Mouse (Mus musculus): ENCODE data around the gene Col6a2. TPM values are rescaled to one million over a fixed set of nuclear protein-coding genes. Genes with fewer than 3 reads are reported as not detected.

The Col6a2 gene
- polyA plus RNA-seq, 1 experiment from 2014 or later: 101 TPM

DNA sequence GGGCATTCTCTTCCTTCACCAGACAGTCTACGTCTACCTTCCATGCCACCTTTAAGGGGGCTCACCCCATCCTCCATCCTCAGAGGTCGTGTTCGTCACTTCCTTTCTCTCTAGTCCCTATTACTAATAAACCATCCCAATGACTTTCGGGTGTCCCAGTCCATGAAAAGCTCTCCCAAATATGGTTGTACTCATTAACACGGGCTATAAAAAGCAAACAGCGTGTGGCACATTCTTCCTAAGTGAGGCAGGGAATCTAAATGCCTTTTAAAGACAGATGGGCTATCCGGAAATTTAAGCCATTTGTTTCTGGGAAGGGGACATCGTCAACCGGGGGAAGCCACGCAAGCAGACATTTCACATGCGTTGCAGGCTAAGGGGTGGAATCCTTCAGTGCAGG is 33.2 kb downstream of the Col6a2 start:
- Histone ChIP-seq H3K4me2 (replicated peaks; ENCODE audit: low read depth) (no peak overlapping the region), H3K27me3 (replicated peaks; ENCODE audit: control insufficient read depth, insufficient read depth, low read length) (no peaks in the 10 kb centered on the region), H3K36me3 (ENCODE audit: control insufficient read depth, insufficient read depth) (no peaks in the 10 kb centered on the region), H3K9ac (ENCODE audit: low read depth, low read length) (no peak overlapping the region), H3K9me3 (ENCODE audit: control insufficient read depth) (no peaks in the 10 kb centered on the region), H3K27ac (ENCODE audit: low read depth, low read length) (no peak overlapping the region), H3K4me3 (ENCODE audit: low read depth, low read length) (no peak overlapping the region), H3K4me1 (replicated peaks; ENCODE audit: control insufficient read depth, insufficient read depth, low read length) (no peaks in the 10 kb centered on the region)
- no peak for TF ChIP-seq CTCF (IDR thresholded peaks at IDR 0.05; ENCODE audit: low read depth)
- no peak for ATAC-seq
- 68% methylated on average over 11 of the region's 11 CpGs for WGBS

DNA sequence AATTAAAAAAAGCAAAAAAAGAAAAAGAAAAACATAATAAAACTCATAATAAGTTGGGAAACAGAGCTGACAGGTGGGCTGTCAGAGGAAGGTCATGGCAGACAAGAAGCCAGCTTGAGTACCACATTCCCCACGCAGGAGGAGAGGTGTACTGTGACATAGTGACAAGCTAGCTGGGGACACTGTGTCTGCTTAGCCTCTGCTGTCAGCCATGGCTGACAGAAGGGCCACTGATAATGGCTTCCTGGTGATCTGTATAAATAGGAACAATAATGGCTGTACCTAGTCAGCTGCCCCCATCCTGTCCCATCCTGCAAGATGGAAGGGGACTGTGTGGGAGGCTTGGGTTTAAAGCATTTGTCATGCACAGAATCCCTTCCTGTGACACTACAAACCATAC is 37.2 kb downstream of the Col6a2 start:
- ATAC-seq: no peak
- H3K4me3 ChIP-seq (ENCODE audit: low read depth, low read length): no peak overlapping the region
- H3K27me3 ChIP-seq (replicated peaks; ENCODE audit: control insufficient read depth, insufficient read depth, low read length): no peaks in the 10 kb centered on the region
- H3K4me1 ChIP-seq (replicated peaks; ENCODE audit: control insufficient read depth, insufficient read depth, low read length): no peaks in the 10 kb centered on the region
- no peak overlapping the region for H3K27ac ChIP-seq (ENCODE audit: low read depth, low read length)
- H3K36me3 ChIP-seq (ENCODE audit: control insufficient read depth, insufficient read depth): no peaks in the 10 kb centered on the region
- WGBS: 44% methylated on average over 1 of the region's 1 CpGs
- TF ChIP-seq CTCF (IDR thresholded peaks at IDR 0.05; ENCODE audit: low read depth): no peak
- H3K9me3 ChIP-seq (ENCODE audit: control insufficient read depth): no peaks in the 10 kb centered on the region
- H3K9ac ChIP-seq (ENCODE audit: low read depth, low read length): no peak overlapping the region
- no peak overlapping the region for H3K4me2 ChIP-seq (replicated peaks; ENCODE audit: low read depth)

DNA sequence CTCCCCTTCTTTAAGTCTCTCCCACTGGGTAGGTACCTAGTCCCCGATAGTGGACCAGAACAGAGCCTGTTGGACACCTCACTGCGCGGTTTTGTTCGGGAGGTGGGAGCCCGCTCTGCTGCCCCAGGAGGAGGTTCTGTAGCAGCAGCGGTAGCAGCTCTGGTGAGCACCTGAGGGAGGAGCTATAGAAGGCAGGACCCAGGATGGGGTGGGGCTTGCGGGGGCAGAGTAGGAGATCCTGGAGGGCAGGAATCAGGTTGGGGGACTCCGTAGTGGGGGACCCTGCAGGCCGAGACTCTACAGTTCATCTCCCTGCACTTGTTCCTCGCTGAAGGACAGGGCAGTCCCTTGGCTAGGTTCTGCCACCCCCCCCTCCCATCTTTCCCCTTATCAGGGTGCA is 39.3 kb downstream of the Col6a2 start:
- ATAC-seq: no peak
- Histone ChIP-seq H3K4me3 (ENCODE audit: low read depth, low read length) (no peak overlapping the region), H3K36me3 (ENCODE audit: control insufficient read depth, insufficient read depth) (no peaks in the 10 kb centered on the region), H3K9me3 (ENCODE audit: control insufficient read depth) (no peaks in the 10 kb centered on the region), H3K27me3 (replicated peaks; ENCODE audit: control insufficient read depth, insufficient read depth, low read length) (no peaks in the 10 kb centered on the region), H3K4me2 (replicated peaks; ENCODE audit: low read depth) (peak overlapping the region; percentile 32), H3K27ac (ENCODE audit: low read depth, low read length) (no peak overlapping the region), H3K9ac (ENCODE audit: low read depth, low read length) (no peak overlapping the region), H3K4me1 (replicated peaks; ENCODE audit: control insufficient read depth, insufficient read depth, low read length) (no peaks in the 10 kb centered on the region)
- WGBS: 15% methylated on average over 10 of the region's 10 CpGs
- no peak for TF ChIP-seq CTCF (IDR thresholded peaks at IDR 0.05; ENCODE audit: low read depth)

- no peak for TF ChIP-seq CTCF (IDR thresholded peaks at IDR 0.05; ENCODE audit: low read depth)
- no peak for ATAC-seq
- no peaks in the 10 kb centered on the region for H3K4me1 ChIP-seq (replicated peaks; ENCODE audit: control insufficient read depth, insufficient read depth, low read length)
- no peak overlapping the region for H3K4me2 ChIP-seq (replicated peaks; ENCODE audit: low read depth)
- H3K9me3 ChIP-seq (ENCODE audit: control insufficient read depth): no peaks in the 10 kb centered on the region
- H3K27ac ChIP-seq (ENCODE audit: low read depth, low read length): no peak overlapping the region
- no peak overlapping the region for H3K4me3 ChIP-seq (ENCODE audit: low read depth, low read length)
- H3K36me3 ChIP-seq (ENCODE audit: control insufficient read depth, insufficient read depth): no peaks in the 10 kb centered on the region
- H3K27me3 ChIP-seq (replicated peaks; ENCODE audit: control insufficient read depth, insufficient read depth, low read length): no peaks in the 10 kb centered on the region
- no peak overlapping the region for H3K9ac ChIP-seq (ENCODE audit: low read depth, low read length)
- WGBS: 67% methylated on average over 7 of the region's 7 CpGs
Observed at GRCm38 (mm10) chr10:76576920-76577319, 46.5 kb downstream of the Col6a2 start.

- Histone ChIP-seq H3K4me1 (replicated peaks; ENCODE audit: control insufficient read depth, insufficient read depth, low read length) (no peaks in the 10 kb centered on the region), H3K4me3 (ENCODE audit: low read depth, low read length) (no peak within 1 kb of the TSS), H3K36me3 (ENCODE audit: control insufficient read depth, insufficient read depth) (no peaks in the 10 kb centered on the region), H3K4me2 (replicated peaks; ENCODE audit: low read depth) (no peak within 1 kb of the TSS), H3K9ac (ENCODE audit: low read depth, low read length) (no peak within 1 kb of the TSS), H3K9me3 (ENCODE audit: control insufficient read depth) (no peaks in the 10 kb centered on the region), H3K27ac (ENCODE audit: low read depth, low read length) (no peak within 1 kb of the TSS), H3K27me3 (replicated peaks; ENCODE audit: control insufficient read depth, insufficient read depth, low read length) (no peaks in the 10 kb centered on the region)
- WGBS: 73% methylated on average over 3 of the region's 3 CpGs
- ATAC-seq: no peak
- TF ChIP-seq CTCF (IDR thresholded peaks at IDR 0.05; ENCODE audit: low read depth): no peak
Observed at GRCm38 (mm10) chr10:76575374-76575773, 48.1 kb downstream of the Col6a2 start, which contains the start of gene Ftcd. Gene Ftcd (plus strand): TSS chr10:76575648.

DNA sequence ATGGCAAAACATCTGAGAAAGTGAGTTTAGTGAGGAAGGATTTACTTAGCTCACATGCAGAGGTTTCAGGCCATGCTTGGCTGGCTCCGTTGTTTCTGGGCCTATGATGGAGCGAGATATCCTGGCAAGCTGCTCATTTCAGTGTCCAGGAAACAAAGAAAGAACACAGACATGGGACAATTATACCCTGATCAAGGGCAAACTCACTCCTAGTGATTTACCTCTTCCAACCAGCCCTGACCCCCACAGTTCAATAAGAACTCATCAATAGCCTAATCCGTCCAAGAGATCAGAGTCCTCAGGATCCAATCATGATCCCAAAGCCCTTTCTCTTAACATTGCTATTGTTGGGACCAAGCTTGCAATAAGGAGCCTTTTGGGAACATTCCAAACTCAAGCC is 51.3 kb downstream of the Col6a2 start:
- Histone ChIP-seq H3K27ac (ENCODE audit: low read depth, low read length) (no peak overlapping the region), H3K4me3 (ENCODE audit: low read depth, low read length) (no peak overlapping the region), H3K4me2 (replicated peaks; ENCODE audit: low read depth) (no peak overlapping the region), H3K4me1 (replicated peaks; ENCODE audit: control insufficient read depth, insufficient read depth, low read length) (no peaks in the 10 kb centered on the region), H3K9me3 (ENCODE audit: control insufficient read depth) (no peaks in the 10 kb centered on the region), H3K36me3 (ENCODE audit: control insufficient read depth, insufficient read depth) (no peaks in the 10 kb centered on the region), H3K9ac (ENCODE audit: low read depth, low read length) (no peak overlapping the region), H3K27me3 (replicated peaks; ENCODE audit: control insufficient read depth, insufficient read depth, low read length) (no peaks in the 10 kb centered on the region)
- no peak for TF ChIP-seq CTCF (IDR thresholded peaks at IDR 0.05; ENCODE audit: low read depth)
- no peak for ATAC-seq
- 87% methylated on average over 3 of the region's 3 CpGs for WGBS

DNA sequence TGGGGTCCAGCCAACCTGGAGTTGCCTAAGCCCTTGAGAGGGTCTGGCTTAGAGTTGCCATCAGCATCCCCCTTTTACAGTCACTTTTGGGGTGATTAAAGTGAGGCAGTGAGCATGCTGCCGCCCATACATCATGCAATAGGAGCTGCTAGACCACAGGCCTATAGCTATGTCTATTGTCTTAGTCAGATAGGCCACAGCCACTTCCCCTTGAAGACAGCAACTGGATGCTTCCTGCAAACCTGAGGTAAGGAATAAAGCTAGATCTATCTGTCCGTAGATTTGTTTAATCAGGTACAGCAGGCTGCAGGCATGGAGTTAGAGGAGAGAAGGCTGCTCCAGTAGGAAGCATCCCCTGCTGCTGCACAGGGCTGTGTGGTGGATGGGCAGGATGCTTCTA is 52.4 kb downstream of the Col6a2 start:
- Histone ChIP-seq H3K4me1 (replicated peaks; ENCODE audit: control insufficient read depth, insufficient read depth, low read length) (no peaks in the 10 kb centered on the region), H3K27me3 (replicated peaks; ENCODE audit: control insufficient read depth, insufficient read depth, low read length) (no peaks in the 10 kb centered on the region), H3K4me3 (ENCODE audit: low read depth, low read length) (no peak overlapping the region), H3K36me3 (ENCODE audit: control insufficient read depth, insufficient read depth) (no peaks in the 10 kb centered on the region), H3K4me2 (replicated peaks; ENCODE audit: low read depth) (no peak overlapping the region), H3K27ac (ENCODE audit: low read depth, low read length) (no peak overlapping the region), H3K9me3 (ENCODE audit: control insufficient read depth) (no peaks in the 10 kb centered on the region), H3K9ac (ENCODE audit: low read depth, low read length) (no peak overlapping the region)
- TF ChIP-seq CTCF (IDR thresholded peaks at IDR 0.05; ENCODE audit: low read depth): no peak
- 64% methylated on average over 2 of the region's 2 CpGs for WGBS
- ATAC-seq: no peak
